Mouse (Mus musculus) thymus, adult 2 months (tissue): ENCODE measurements around the gene Pramef8.

Experiments used
- CTCF ChIP-seq: fragments of 200-500 bp; IDR thresholded peaks from 2 replicates; pipeline ENCODE4 v1.5.1; 2012; ENCODE audit warnings: mild to moderate bottlenecking, control low read depth, low read length, moderate library complexity, borderline replicate concordance; ENCODE audit not compliant: control insufficient read depth, poor library complexity, insufficient read depth; ENCODE audit errors: extremely low read depth
- POLR2A ChIP-seq: fragments of 200-500 bp; IDR thresholded peaks from 2 replicates; pipeline ENCODE4 v1.6.1; 2012; ENCODE audit warnings: mild to moderate bottlenecking, low read length, control low read depth, moderate library complexity; ENCODE audit not compliant: control insufficient read depth, poor library complexity, insufficient read depth; ENCODE audit errors: extremely low read depth

GRCm38 (mm10) chr4:143366415-143367041, 45.7 kb upstream of the Pramef8 start:
- no peak for TF ChIP-seq CTCF
- TF ChIP-seq POLR2A, result no peak
